Mouse (Mus musculus) right cerebral cortex, postnatal 36 days (tissue): Measurements from ENCODE around the gene Lztr1.

ENCODE experiments used
- DNase-seq, 2 experiments: peaks; one replicate each; pipeline ENCODE4 v3.0.0; 2022; ENCODE audit warnings: low spot score in 2 of 2, mixed read lengths in 1 of 2

Gene Lztr1

DNA sequence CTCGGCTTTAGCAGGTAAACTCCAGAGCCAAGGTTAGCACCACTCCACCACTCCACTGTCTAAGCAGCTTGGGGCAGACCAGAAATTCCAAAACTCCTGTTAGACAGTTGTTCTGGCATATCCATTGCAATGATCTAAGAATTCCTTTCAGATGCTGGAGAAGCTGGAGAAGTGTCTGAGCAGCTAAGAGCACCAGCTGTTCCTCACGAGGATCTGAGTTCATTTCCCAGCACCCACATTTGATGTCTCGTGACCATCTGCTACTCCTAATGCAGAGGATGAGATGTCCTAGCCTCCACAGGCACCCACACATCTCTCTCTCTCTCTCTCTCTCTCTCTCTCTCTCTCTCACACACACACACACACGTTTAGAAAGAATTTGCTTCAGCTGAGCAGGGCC is 48.4 kb downstream of the Lztr1 start:
- no peak for DNase-seq

DNA sequence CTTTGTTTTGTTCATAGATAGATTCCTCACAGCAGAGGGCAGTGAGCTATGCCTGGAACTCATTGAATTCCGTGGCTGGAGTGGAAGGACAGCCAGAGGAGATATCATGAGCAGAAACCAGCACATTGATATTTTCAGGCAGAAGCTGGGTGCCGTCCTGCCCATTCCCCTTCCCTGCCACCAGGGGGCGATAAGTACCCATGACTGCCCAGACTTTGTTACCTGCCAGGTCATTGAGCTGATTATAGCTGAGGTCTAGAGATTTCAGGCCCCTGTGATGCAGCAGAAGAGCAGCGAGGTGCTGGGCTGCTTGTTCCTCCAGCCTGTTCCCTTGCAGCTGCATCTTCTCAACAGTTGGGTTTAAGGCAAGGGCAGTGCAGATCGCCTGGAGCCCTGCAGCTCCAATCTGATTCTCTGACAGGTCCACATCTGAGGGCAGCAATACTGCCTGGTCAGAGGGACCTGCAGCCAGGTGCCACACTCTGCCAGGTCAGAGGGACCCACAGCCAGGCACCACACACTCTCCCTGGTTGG is 49.5 kb downstream of the Lztr1 start:
- peak in 1 of 2 experiments; percentile 54 for DNase-seq

DNA sequence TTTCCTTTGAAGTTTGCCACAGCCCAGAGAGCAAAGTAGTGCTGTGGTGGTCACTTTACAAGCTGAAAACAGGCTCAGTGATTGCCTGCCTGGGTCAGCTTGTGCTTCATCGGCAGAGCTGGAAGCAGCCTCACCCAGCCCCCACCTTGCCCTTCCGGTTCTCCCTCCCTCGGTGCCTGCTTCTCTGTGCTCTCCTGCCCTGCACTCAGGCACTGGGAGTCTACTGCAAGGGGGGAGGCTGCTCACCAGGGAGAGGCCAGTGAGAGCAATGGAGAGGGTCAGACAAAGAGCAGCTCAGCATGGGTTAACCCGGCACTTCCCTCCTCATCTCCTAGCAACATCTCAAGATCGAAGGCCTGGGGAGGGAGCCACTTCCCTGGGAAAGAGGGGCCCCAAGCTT is 50.3 kb downstream of the Lztr1 start:
- DNase-seq, result no peak

DNA sequence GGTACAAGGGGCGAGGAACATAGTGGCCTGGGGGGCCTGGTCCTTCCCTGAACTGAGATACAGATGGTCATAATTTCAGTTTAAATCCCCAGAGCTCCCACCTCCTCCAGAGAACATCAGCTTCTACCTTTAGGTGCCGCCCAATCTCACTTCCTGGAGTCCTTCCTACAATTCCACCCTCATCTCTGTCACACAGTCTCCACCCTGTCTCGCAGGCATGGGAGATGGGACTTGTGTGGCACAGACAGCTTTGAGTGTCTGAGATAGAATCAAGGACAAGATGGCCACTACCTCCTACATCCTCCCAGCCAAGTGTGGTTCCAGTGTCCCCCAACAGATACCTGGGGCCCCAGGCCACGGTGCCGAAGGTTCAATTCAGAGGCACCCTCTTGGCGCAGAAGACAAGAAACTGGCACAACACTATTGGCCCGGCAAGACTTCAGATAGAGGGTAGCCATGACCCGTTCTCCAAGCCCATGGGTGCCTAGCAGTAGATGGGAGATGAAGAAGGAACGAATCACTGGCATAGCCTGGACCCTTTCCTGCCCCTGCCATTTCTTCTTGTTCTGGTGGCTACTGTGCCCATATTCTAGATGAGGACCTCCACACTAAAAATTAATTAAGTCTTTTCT is 51.0 kb downstream of the Lztr1 start:
- DNase-seq, result no peak

DNA sequence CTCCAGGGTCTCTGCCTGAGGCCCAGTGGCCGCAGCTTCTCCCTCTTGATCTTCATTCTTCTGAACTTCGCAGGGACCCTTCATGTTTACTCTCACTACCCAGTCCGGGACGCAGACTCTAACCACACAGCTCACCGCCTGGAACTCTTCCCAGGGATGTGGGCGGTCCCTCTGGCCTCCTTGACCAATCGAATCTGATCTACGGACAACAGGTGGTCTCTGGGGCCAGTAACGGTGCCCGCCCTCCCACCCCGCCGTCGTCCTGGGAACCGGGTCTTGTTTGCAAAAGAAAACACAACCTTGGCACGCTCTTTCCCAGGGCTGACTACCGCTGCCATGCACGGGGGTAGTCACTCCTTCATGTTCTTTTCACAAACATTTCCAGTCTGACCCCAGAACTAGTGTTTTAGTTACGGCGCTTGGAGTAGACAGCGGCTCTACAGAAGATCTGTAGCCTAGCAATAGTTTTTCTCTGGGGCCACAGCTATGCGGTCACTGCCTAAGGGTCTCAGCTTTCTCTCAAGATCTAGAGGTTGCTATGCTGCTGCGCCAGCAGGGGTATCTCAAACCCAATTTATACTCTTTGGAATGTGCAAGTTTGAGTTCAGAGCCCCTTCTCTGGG is 52.8 kb downstream of the Lztr1 start, which contains the start of gene Lrrc74b:
Gene Lrrc74b, minus strand, starts transcription at position 120 of the 623 bp plus-strand sequence.
- no peak for DNase-seq

DNA sequence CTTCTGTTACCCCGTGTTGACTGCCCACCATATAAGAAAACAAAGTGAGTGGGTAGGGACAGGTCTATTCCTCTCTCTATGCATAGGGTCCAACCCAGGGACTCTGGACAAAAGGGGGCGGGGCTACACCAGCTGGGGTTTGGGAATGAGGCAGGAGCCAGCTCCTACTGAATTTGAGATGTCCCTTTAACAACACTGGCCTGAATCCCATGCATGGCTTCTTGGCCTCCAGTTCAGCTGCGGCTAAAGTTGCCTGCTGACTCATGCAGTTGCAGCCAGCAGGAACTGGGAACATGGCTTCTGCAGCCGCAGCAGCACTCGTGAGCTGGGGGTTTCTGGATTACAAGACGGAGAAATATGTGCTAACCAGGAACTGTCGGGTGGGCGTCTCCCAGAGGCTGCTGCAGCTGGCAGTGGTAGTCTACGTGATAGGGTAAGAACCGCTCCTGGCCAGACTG is 53.3 kb downstream of the Lztr1 start, which contains the start of gene P2rx6:
Gene P2rx6, plus strand, starts transcription at position 135 of the 458 bp plus-strand sequence.
- DNase-seq, result no peak

DNA sequence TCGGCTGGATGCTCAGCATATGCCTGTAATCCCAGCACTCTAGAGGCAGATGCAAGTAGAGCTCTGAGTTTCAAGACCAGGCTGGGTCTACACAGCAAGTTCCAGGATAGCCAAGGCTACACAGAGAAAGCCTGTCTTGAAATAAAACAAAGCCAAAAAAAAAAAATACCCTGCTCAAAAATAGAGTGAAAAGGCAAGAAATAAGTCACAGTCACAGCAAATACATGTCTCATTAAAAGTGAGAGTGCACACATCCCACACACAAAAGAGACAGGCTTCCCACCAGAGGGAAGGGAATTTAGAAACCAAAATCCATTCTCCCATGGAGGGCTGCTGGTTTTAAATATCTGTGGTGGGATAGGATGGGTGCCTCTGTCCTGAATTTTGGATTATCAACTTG is 55.1 kb downstream of the Lztr1 start:
- no peak for DNase-seq

DNA sequence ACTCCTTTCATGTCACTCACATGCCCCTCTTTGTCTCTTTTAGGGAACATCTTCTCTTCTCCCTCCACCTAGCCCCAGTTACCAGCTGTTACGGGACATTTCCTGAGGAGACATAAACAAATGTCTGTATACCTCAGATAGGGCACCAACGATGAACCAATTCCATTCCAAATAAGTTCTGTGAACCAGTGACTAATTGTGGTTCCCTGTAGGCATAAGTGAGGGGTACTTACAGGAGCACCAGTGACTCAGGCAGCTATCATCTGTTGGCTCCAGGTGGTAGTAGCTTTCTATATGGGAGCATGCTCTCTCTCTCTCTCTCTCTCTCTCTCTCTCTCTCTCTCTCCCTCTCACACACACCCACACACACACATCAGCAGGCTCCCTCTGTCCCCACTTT is 55.7 kb downstream of the Lztr1 start:
- no peak for DNase-seq

DNA sequence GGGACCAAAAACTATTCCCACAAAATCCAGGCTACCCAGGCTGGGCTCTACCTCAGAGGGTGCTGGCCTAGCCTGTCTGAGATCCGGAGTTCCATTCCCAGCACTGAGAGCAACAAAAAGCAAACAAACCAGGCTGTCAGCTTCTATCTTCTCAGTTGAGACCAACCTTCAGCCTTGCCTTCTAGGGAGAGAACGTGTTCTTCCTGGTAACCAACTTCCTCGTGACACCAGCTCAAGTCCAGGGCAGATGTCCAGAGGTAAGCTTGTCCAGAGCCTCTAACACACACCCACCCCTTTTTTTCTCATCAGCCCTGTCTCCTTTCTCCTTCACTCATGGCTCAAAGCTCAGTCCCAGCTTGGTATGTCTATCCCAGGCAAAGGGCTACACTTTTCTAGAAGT is 56.3 kb downstream of the Lztr1 start:
- no peak for DNase-seq

DNA sequence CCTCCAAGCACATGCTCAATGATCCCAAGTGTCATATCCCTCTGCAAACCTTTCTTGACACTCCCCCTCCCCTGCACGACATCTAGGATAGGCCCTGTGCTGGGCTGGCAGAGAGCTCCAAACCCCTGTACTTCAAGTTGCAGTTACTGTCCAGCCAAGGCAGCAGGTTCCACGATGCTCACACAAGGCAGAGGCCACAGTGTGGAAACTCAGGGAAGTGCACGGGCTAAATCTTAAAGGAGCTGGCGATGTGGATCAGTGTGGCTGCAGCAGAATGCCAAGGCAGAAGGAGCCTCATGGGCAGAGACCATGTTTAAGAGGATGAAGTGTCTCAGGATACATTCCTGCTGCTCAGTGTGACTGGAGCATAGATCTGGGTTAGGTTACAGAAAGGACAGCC is 57.7 kb downstream of the Lztr1 start:
- DNase-seq, result no peak
